ENCODE assay signal across 26 mouse cellular contexts in the genomic region with DNA sequence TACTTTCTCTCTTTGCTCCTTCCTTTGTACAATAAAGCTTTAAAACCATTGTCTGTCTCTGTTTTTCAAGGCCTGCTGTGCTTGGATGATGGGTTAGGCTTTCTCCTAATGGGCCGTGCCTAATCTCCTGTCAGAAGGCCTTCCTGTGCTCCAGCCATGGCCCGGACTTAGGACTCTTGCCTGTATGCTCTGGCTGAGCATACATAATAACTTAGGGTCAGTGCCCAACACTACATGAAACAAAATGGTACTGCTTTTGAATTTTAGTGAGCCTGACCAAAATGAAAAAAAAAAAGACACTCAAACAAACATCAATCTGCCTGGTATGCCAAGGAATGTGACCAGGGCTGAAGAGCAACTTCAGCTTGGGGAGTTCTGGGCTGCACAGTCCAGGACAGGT. TPM values are rescaled to one million over a fixed set of nuclear protein-coding genes. Genes with fewer than 3 reads are reported as not detected.
DNase-seq lines count a peak whose midpoint lies in the region; ATAC-seq and TF ChIP-seq lines count a peak whose summit lies in the region.
"Had no signal": no experiment of that assay in that cellular context is flagged by ENCODE, and none has a peak within 500 bp of the region (broad histone marks: within the 10 kb centered on the region; RNA-seq: fewer than 3 reads in every experiment).

No protein-coding gene starts in this region.

- TF ChIP-seq EP300 in liver, postnatal 0 days (IDR thresholded peaks at IDR 0.05; ENCODE audit: low read depth): no peak

- H3K36me3 ChIP-seq in liver, adult 2 months (ENCODE audit: control insufficient read depth, insufficient read depth, low read length): peaks cover 18% of the 10 kb centered on the region
- H3K36me3 ChIP-seq in liver, postnatal 0 days (replicated peaks; ENCODE audit: insufficient read depth, low read length): no peaks in the 10 kb centered on the region
- H3K36me3 ChIP-seq: embryonic facial prominence, embryonic 10.5 days; embryonic facial prominence, embryonic 12.5 days; forebrain, embryonic 15.5 days had no signal

- no peak for TF ChIP-seq POLR2A in liver, adult 2 months (IDR thresholded peaks at IDR 0.05; ENCODE audit: extremely low read depth, insufficient read depth, low read length)

- peaks cover 26% of the 10 kb centered on the region; the same call in 1 of the 2 replicates for H3K4me1 ChIP-seq in liver, adult 2 months (ENCODE audit: control insufficient read depth, insufficient read depth, low read length)
- H3K4me1 ChIP-seq in liver, postnatal 0 days (ENCODE audit: insufficient read depth): no peaks in the 10 kb centered on the region
- H3K4me1 ChIP-seq: embryonic facial prominence, embryonic 10.5 days; embryonic facial prominence, embryonic 12.5 days; forebrain, embryonic 13.5 days; forebrain, embryonic 15.5 days had no signal

- intact Hi-C loops in heart, postnatal 14 days (cut with DNase I): no loop called here

- DNase-seq in heart, adult 11 months: peak; percentile 57
- no peak for DNase-seq in heart, postnatal 14 days
- peak; percentile 79 for DNase-seq in liver, adult 2 months (ENCODE audit: extremely low read depth, low read depth, low spot score)
- DNase-seq in liver, postnatal 0 days: no peak
- peak; percentile 8 for DNase-seq in embryo, embryonic 11 days
- no peak for DNase-seq in cerebellum, adult 9-11 months
- DNase-seq: adrenal gland, adult 2 months; adrenal gland, postnatal 10 days; adrenal gland, postnatal 25 days; cerebellum, adult 11 months; cerebellum, adult 18-20 months; cerebellum, adult 8-10 months; cerebellum, postnatal 10 days; cerebellum, postnatal 25 days; forebrain, postnatal 0 days had no signal

- no peak for ATAC-seq in liver, postnatal 0 days
- ATAC-seq: forebrain, embryonic 13.5 days; forebrain, embryonic 15.5 days; forebrain, postnatal 0 days had no signal

- TF ChIP-seq CTCF in liver, adult 2 months (IDR thresholded peaks at IDR 0.05; ENCODE audit: low read depth, low read length): no peak
- TF ChIP-seq CTCF in liver, postnatal 0 days (IDR thresholded peaks at IDR 0.05; ENCODE audit: low read depth): no peak

- H3K79me2 ChIP-seq in liver, adult 2 months (ENCODE audit: control insufficient read depth, insufficient read depth, low read length): peaks cover 3% of the 10 kb centered on the region; the same call in 1 of the 2 replicates

- WGBS in liver, adult 2 months: 16% methylated on average over 2 of the region's 2 CpGs
- WGBS in liver, postnatal 0 days (ENCODE audit: insufficient replicate concordance): 45% methylated on average over 2 of the region's 2 CpGs

- H3K27ac ChIP-seq in liver, adult 2 months (replicated peaks; ENCODE audit: insufficient read depth, low read depth, low read length): peak overlapping the region; percentile 70
- H3K27ac ChIP-seq in liver, postnatal 0 days (ENCODE audit: low read depth): no peak overlapping the region
- H3K27ac ChIP-seq: embryonic facial prominence, embryonic 10.5 days; embryonic facial prominence, embryonic 12.5 days; forebrain, embryonic 13.5 days; forebrain, embryonic 15.5 days had no signal

- no peaks in the 10 kb centered on the region for H3K9me3 ChIP-seq in liver, postnatal 0 days (ENCODE audit: low read length)
- H3K9me3 ChIP-seq: embryonic facial prominence, embryonic 10.5 days; embryonic facial prominence, embryonic 12.5 days; forebrain, embryonic 13.5 days; forebrain, embryonic 15.5 days had no signal

- H3K4me3 ChIP-seq in liver, adult 2 months (ENCODE audit: insufficient read depth, low read depth, low read length): no peak overlapping the region
- H3K4me3 ChIP-seq in liver, postnatal 0 days (ENCODE audit: low read depth, low read length): no peak overlapping the region
- H3K4me3 ChIP-seq: embryonic facial prominence, embryonic 10.5 days; embryonic facial prominence, embryonic 12.5 days; forebrain, embryonic 13.5 days; forebrain, embryonic 15.5 days had no signal

- no peak overlapping the region for H3K9ac ChIP-seq in liver, adult 2 months (ENCODE audit: low read depth, low read length)
- no peak overlapping the region for H3K9ac ChIP-seq in liver, postnatal 0 days (replicated peaks)
- H3K9ac ChIP-seq: embryonic facial prominence, embryonic 12.5 days; forebrain, embryonic 13.5 days; forebrain, embryonic 15.5 days; forebrain, postnatal 0 days had no signal

- H3K27me3 ChIP-seq in liver, adult 2 months (ENCODE audit: control insufficient read depth, insufficient read depth, low read length): no peaks in the 10 kb centered on the region
- H3K27me3 ChIP-seq in liver, postnatal 0 days (ENCODE audit: insufficient read depth, low read length): no peaks in the 10 kb centered on the region
- H3K27me3 ChIP-seq: embryonic facial prominence, embryonic 12.5 days; forebrain, embryonic 13.5 days; forebrain, embryonic 15.5 days had no signal

- H3K4me2 ChIP-seq in liver, postnatal 0 days (ENCODE audit: low read depth, low read length): no peak overlapping the region
- H3K4me2 ChIP-seq: embryonic facial prominence, embryonic 12.5 days; forebrain, embryonic 13.5 days; forebrain, embryonic 15.5 days had no signal

RNA-seq across cellular contexts. Expression of a gene that starts 5.5 kb away (rescaled TPM):
- total RNA-seq in heart, postnatal 14 days (2021): under 1 TPM in 1 of 2 experiments, not detected in 1; 0.43 TPM
- 729 and 912 TPM in 2 replicates for total RNA-seq in liver, adult 2 months (2014; rRNA removed)
- polyA plus RNA-seq in liver, adult 2 months (2012; rRNA removed): 1,682 and 1,823 TPM in 2 replicates
- polyA plus RNA-seq in liver, postnatal 0 days (2015; fragmentation: Nextera tagmentation; extraction: Ambion mirVana): 384 and 387 TPM in 2 replicates
- total RNA-seq: ES-E14; forebrain, postnatal 0 days; MEL had no signal
- polyA plus RNA-seq: brain, embryonic 14.5 days; C2C12; cortical plate, adult 2 months; embryonic facial prominence, embryonic 10.5 days; embryonic facial prominence, embryonic 12.5 days; embryonic facial prominence, embryonic 14.5 days; forebrain, embryonic 11.5 days; forebrain, embryonic 13.5 days; forebrain, embryonic 15.5 days; forebrain, postnatal 0 days had no signal

RNA-seq across cellular contexts. Expression of a gene that starts 7.7 kb away (rescaled TPM):
- total RNA-seq in heart, postnatal 14 days (2021): not detected
- total RNA-seq in liver, adult 2 months (2014; rRNA removed): 0.46 and 0.54 TPM in 2 replicates
- polyA plus RNA-seq in liver, adult 2 months (2012; rRNA removed): 0.32 and 0.91 TPM in 2 replicates
- 0.20 and 0.25 TPM in 2 replicates for polyA plus RNA-seq in liver, postnatal 0 days (2015; fragmentation: Nextera tagmentation; extraction: Ambion mirVana)
- total RNA-seq: ES-E14; forebrain, postnatal 0 days; MEL had no signal
- polyA plus RNA-seq: adrenal gland, adult 2 months; brain, embryonic 14.5 days; C2C12; cortical plate, adult 2 months; embryonic facial prominence, embryonic 10.5 days; embryonic facial prominence, embryonic 12.5 days; embryonic facial prominence, embryonic 14.5 days; forebrain, embryonic 11.5 days; forebrain, embryonic 13.5 days; forebrain, embryonic 15.5 days; forebrain, postnatal 0 days had no signal

RNA-seq across cellular contexts. Expression of a gene that starts 21.5 kb away (rescaled TPM):
- 10 to 100 TPM; 21.9 to 25.7 TPM for total RNA-seq in heart, postnatal 14 days (2021)
- 83.3 and 105 TPM in 2 replicates for total RNA-seq in liver, adult 2 months (2014; rRNA removed)
- 316 and 337 TPM in 2 replicates for polyA plus RNA-seq in liver, adult 2 months (2012; rRNA removed)
- 42.0 and 44.9 TPM in 2 replicates for polyA plus RNA-seq in liver, postnatal 0 days (2015; fragmentation: Nextera tagmentation; extraction: Ambion mirVana)
- total RNA-seq: MEL had no signal

RNA-seq across cellular contexts. Expression of a gene that starts 31.7 kb away (rescaled TPM):
- not detected for total RNA-seq in heart, postnatal 14 days (2021)
- 46.2 and 99.8 TPM in 2 replicates for total RNA-seq in liver, adult 2 months (2014; rRNA removed)
- 103 and 162 TPM in 2 replicates for polyA plus RNA-seq in liver, adult 2 months (2012; rRNA removed)
- polyA plus RNA-seq in liver, postnatal 0 days (2015; fragmentation: Nextera tagmentation; extraction: Ambion mirVana): 216 and 246 TPM in 2 replicates
- total RNA-seq: adrenal gland, postnatal 25 days; ES-E14; forebrain, postnatal 0 days; MEL had no signal
- polyA plus RNA-seq: adrenal gland, adult 2 months; brain, embryonic 14.5 days; C2C12; cortical plate, adult 2 months; embryonic facial prominence, embryonic 10.5 days; embryonic facial prominence, embryonic 12.5 days; embryonic facial prominence, embryonic 14.5 days; forebrain, embryonic 11.5 days; forebrain, embryonic 13.5 days; forebrain, embryonic 15.5 days; forebrain, postnatal 0 days had no signal

RNA-seq across cellular contexts. Expression of a gene that starts 47.4 kb away (rescaled TPM):
- 100 to 1,000 TPM; 577 to 610 TPM for total RNA-seq in heart, postnatal 14 days (2021)
- total RNA-seq in liver, adult 2 months (2014; rRNA removed): 931 and 1,175 TPM in 2 replicates
- polyA plus RNA-seq in liver, adult 2 months (2012; rRNA removed): 441 and 456 TPM in 2 replicates
- 642 and 691 TPM in 2 replicates for polyA plus RNA-seq in liver, postnatal 0 days (2015; fragmentation: Nextera tagmentation; extraction: Ambion mirVana)

Comparison
In these comparisons a context has a peak if more than half of its experiments do, and no peak if none do; other contexts are left out.
1. DNase-seq: peak in heart, adult 11 months (single experiment), liver, adult 2 months (single experiment) and embryo, embryonic 11 days (single experiment); none in heart, postnatal 14 days (0 of 2), liver, postnatal 0 days (single experiment) and cerebellum, adult 9-11 months (single experiment).
2. RNA of a gene that starts 5.5 kb away (total RNA-seq): 729 to 912 TPM in liver, adult 2 months; 0.43 TPM in heart, postnatal 14 days; every median in the first group is over 100 times any median in the second.